Mouse (Mus musculus) midbrain, postnatal 0 days (tissue): ENCODE measurements around the gene Eif3d. TPM values are rescaled to one million over a fixed set of nuclear protein-coding genes. Genes with fewer than 3 reads are reported as not detected.
A peak's percentile ranks its signal among the peaks of the same experiment; 100 is the strongest.
"Not testable (repeated sequence)": the region's sequence is repeated elsewhere in the genome, so short reads cannot be mapped to it uniquely, and the experiment has no call there.

Source experiments
- ATAC-seq: fragments of 200-750 bp; cut with Nextera tagmentation; 2 replicates; pipeline ENCODE4 v1.8.0; 2017; ENCODE audit warnings: moderate number of reproducible peaks, mild to moderate bottlenecking, moderate TSS enrichment, moderate library complexity; ENCODE audit not compliant: low FRiP score
- DNase-seq: peaks from one replicate; pipeline ENCODE4 v3.0.0-alpha.2; 2015; ENCODE audit warnings: low spot score
- H3K27ac ChIP-seq: fragments of 300-500 bp; sonication (generic); 2 replicates; pipeline ENCODE4 v1.5.1; 2014; ENCODE audit warnings: low read depth, mild to moderate bottlenecking, low read length, mixed read lengths
- H3K27me3 ChIP-seq: fragments of 300-500 bp; sonication (generic); 2 replicates; pipeline ENCODE4 v1.6.1; 2014; ENCODE audit warnings: low read length, control low read depth, mixed read lengths; ENCODE audit not compliant: insufficient read depth
- H3K36me3 ChIP-seq: fragments of 300-500 bp; sonication (generic); 2 replicates; pipeline ENCODE4 v1.6.1; 2014; ENCODE audit warnings: low read length, control low read depth, mixed read lengths; ENCODE audit not compliant: insufficient read depth
- H3K4me1 ChIP-seq: fragments of 300-500 bp; sonication (generic); 2 replicates; pipeline ENCODE4 v1.6.1; 2014; ENCODE audit warnings: mild to moderate bottlenecking, control low read depth, antibody characterized with exemption, low read length, mixed read lengths; ENCODE audit not compliant: insufficient read depth
- H3K4me2 ChIP-seq: fragments of 300-500 bp; sonication (generic); 2 replicates; pipeline ENCODE4 v1.6.1; 2014; ENCODE audit warnings: low read depth, mild to moderate bottlenecking, low read length, mixed read lengths; ENCODE audit not compliant: poor library complexity, severe bottlenecking
- H3K4me3 ChIP-seq: fragments of 300-500 bp; sonication (generic); 2 replicates; pipeline ENCODE4 v1.5.1; 2014; ENCODE audit warnings: low read depth, mild to moderate bottlenecking, low read length, moderate library complexity
- H3K9ac ChIP-seq: fragments of 300-500 bp; sonication (generic); replicated peaks from 2 replicates; pipeline ENCODE4 v1.6.1; 2014; ENCODE audit warnings: mild to moderate bottlenecking, low read length, moderate library complexity, mixed read lengths; ENCODE audit not compliant: poor library complexity, severe bottlenecking
- H3K9me3 ChIP-seq: fragments of 300-500 bp; sonication (generic); 2 replicates; pipeline ENCODE4 v1.6.1; 2016; ENCODE audit warnings: low read length, control low read depth
- CTCF ChIP-seq: IDR thresholded peaks from 2 replicates; pipeline ENCODE4 v1.5.1; 2016; ENCODE audit warnings: antibody characterized with exemption, mild to moderate bottlenecking
- WGBS: fragments of 180-500 bp; shearing (Covaris S2); extraction: QIAGEN DNeasy Blood & Tissue Kit; methylation state at CpG from one replicate; pipeline ENCODE4 v1.1.7; 2014; 5-methylcytosine and 5-hydroxymethylcytosine counted together
- polyA plus RNA-seq: library from polyadenylated mRNA; unstranded; fragments of >200 nt; fragmentation: Nextera tagmentation; extraction: Ambion mirVana; gene quantifications from 2 replicates; pipeline ENCODE4 v1.2.1, GENCODE M21; 2015
- total RNA-seq: library from RNA; depleted of rRNA; stranded (reverse); fragments of >200 nt; gene quantifications from 2 replicates; pipeline ENCODE4 v1.2.3, GENCODE M21; 2014; rRNA removed

Eif3d gene
- total RNA-seq (133 and 142 TPM in 2 replicates), polyA plus RNA-seq (154 and 160 TPM in 2 replicates)

GRCm38 (mm10) chr15:77970470-77971292, at the start of gene Eif3d:
Gene Eif3d (minus strand): TSS chr15:77970813.
- H3K27me3 ChIP-seq: 0 out of 2 replicates have a peak, but pooled peaks cover under 1% of the 10 kb centered on the region
- H3K4me3 ChIP-seq: peak within 1 kb of the TSS; percentile 80
- H3K4me1 ChIP-seq: no peaks in the 10 kb centered on the region
- WGBS: under 1% methylated on average over 70 of the region's 72 CpGs
- peaks cover 25% of the 10 kb centered on the region for H3K36me3 ChIP-seq
- H3K9me3 ChIP-seq: no peaks in the 10 kb centered on the region
- DNase-seq (peak; percentile 97), ATAC-seq (peak; percentile 84)
- TF ChIP-seq CTCF: no peak
- peak within 1 kb of the TSS; percentile 91 for H3K4me2 ChIP-seq
- H3K9ac ChIP-seq: peak within 1 kb of the TSS; percentile 94
- H3K27ac ChIP-seq: peak within 1 kb of the TSS; percentile 94

GRCm38 (mm10) chr15:78014046-78014445, 43.4 kb upstream of the Eif3d start:
- DNase-seq: no peak
- no peak overlapping the region for H3K4me3 ChIP-seq
- H3K4me1 ChIP-seq: no peaks in the 10 kb centered on the region
- no peaks in the 10 kb centered on the region for H3K9me3 ChIP-seq
- TF ChIP-seq CTCF: no peak
- no peak overlapping the region for H3K9ac ChIP-seq
- no peak overlapping the region for H3K27ac ChIP-seq
- ATAC-seq: no peak
- 100% methylated on average over 1 of the region's 1 CpGs for WGBS
- no peak overlapping the region for H3K4me2 ChIP-seq
- H3K36me3 ChIP-seq: no peaks in the 10 kb centered on the region
- no peaks in the 10 kb centered on the region for H3K27me3 ChIP-seq

- WGBS: 87% methylated on average over 8 of the region's 8 CpGs
- H3K4me1 ChIP-seq, H3K4me2 ChIP-seq, DNase-seq, H3K9ac ChIP-seq, H3K36me3 ChIP-seq, H3K4me3 ChIP-seq, H3K27me3 ChIP-seq, H3K27ac ChIP-seq, ATAC-seq, H3K9me3 ChIP-seq: not testable (repeated sequence)
Observed at GRCm38 (mm10) chr15:78008206-78008605, 37.6 kb upstream of the Eif3d start.

GRCm38 (mm10) chr15:78003929-78004328, 33.3 kb upstream of the Eif3d start:
- Histone ChIP-seq H3K36me3 (no peaks in the 10 kb centered on the region), H3K27me3 (no peaks in the 10 kb centered on the region), H3K4me3 (no peak overlapping the region), H3K9me3 (no peaks in the 10 kb centered on the region), H3K4me2 (no peak overlapping the region), H3K27ac (no peak overlapping the region), H3K9ac (no peak overlapping the region), H3K4me1 (peaks cover 3% of the 10 kb centered on the region; the same call in 1 of the 2 replicates)
- TF ChIP-seq CTCF: no peak
- ATAC-seq (no peak), DNase-seq (peak; percentile 47)
- 56% methylated on average over 9 of the region's 9 CpGs for WGBS

GRCm38 (mm10) chr15:78001400-78001799, 30.8 kb upstream of the Eif3d start:
- no peak for DNase-seq
- no peaks in the 10 kb centered on the region for H3K36me3 ChIP-seq
- no peaks in the 10 kb centered on the region for H3K4me1 ChIP-seq
- no peak overlapping the region for H3K4me3 ChIP-seq
- WGBS: 15% methylated on average over 5 of the region's 5 CpGs
- no peak overlapping the region for H3K4me2 ChIP-seq
- ATAC-seq: no peak
- no peak for TF ChIP-seq CTCF
- H3K27ac ChIP-seq: no peak overlapping the region
- no peak overlapping the region for H3K9ac ChIP-seq
- no peaks in the 10 kb centered on the region for H3K27me3 ChIP-seq
- no peaks in the 10 kb centered on the region for H3K9me3 ChIP-seq

GRCm38 (mm10) chr15:77988541-77988940, 17.9 kb upstream of the Eif3d start:
- Histone ChIP-seq H3K9me3 (no peaks in the 10 kb centered on the region), H3K9ac (no peak overlapping the region), H3K4me1 (no peaks in the 10 kb centered on the region), H3K4me2 (no peak overlapping the region), H3K27ac (no peak overlapping the region), H3K36me3 (no peaks in the 10 kb centered on the region), H3K27me3 (no peaks in the 10 kb centered on the region), H3K4me3 (no peak overlapping the region)
- no peak for TF ChIP-seq CTCF
- WGBS: 70% methylated on average over 5 of the region's 5 CpGs
- no peak for ATAC-seq
- peak; percentile 47 for DNase-seq
